21 mouse cellular contexts compared by ENCODE assay signal in the genomic region with DNA sequence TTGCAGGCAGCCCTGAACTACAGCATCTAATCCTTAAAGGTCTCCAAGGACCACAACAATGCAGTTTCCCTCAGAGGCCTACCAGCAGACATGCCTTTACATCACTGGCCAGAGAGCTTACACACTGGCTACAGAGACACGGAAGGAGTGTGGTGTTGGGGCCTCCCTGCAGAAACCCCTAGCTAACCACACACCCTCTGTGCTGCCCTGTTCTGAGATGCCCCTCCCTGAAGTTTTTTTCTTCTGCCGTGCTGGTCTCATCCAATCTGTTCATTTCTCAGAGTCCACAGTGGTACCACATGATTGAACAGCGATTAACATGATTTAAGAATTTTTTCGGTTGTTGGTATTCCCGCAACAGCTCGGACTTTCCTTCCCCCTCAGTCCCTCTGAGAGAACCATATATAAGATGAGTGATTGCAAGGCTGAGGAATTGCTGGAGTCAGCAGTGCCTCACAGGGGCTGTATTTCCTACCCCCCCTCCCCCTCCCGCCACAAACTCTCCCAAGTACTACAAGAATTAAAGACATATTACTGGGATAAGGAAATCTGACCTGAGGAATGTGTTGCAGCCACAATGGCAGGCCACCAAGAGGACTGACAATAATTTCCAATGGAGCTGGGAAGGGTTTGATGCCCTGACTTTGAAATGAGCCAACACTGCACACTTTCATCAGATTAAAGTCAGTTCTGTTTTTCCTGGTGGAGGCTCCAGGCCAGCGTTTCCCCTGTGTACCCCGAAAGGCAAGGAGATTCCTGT.
A peak's percentile ranks its signal among the peaks of the same experiment; 100 is the strongest.
DNase-seq lines count a peak whose midpoint lies in the region; ATAC-seq and TF ChIP-seq lines count a peak whose summit lies in the region.
"Had no signal": no experiment of that assay in that cellular context is flagged by ENCODE, and none has a peak within 500 bp of the region (broad histone marks: within the 10 kb centered on the region; RNA-seq: fewer than 3 reads in every experiment).

No protein-coding gene starts in this region.

- no peak for TF ChIP-seq POLR2A in kidney, adult 2 months (IDR thresholded peaks at IDR 0.05; ENCODE audit: low read depth, low read length)

- H3K4me1 ChIP-seq in kidney, embryonic 14.5 days (ENCODE audit: control insufficient read depth, insufficient read depth, low read length), result peaks cover 8% of the 10 kb centered on the region; the same call in 1 of the 2 replicates
- 0 out of 2 replicates have a peak, but pooled peaks cover 3% of the 10 kb centered on the region for H3K4me1 ChIP-seq in kidney, adult 2 months (ENCODE audit: control insufficient read depth, insufficient read depth, low read length)
- H3K4me1 ChIP-seq in lung, embryonic 16.5 days (replicated peaks; ENCODE audit: control insufficient read depth, insufficient read depth, low read length), result peaks cover 11% of the 10 kb centered on the region
- peaks cover 35% of the 10 kb centered on the region for H3K4me1 ChIP-seq in limb, embryonic 10.5 days
- H3K4me1 ChIP-seq: hindbrain, embryonic 15.5 days; megakaryocyte, embryonic 14.5 days; midbrain, embryonic 15.5 days had no signal

- no peaks in the 10 kb centered on the region for H3K27me3 ChIP-seq in kidney, embryonic 14.5 days (ENCODE audit: control insufficient read depth, insufficient read depth, low read length)
- H3K27me3 ChIP-seq in kidney, adult 2 months (replicated peaks; ENCODE audit: control insufficient read depth, insufficient read depth, low read length), result no peaks in the 10 kb centered on the region
- no peaks in the 10 kb centered on the region for H3K27me3 ChIP-seq in lung, embryonic 16.5 days (ENCODE audit: control insufficient read depth, insufficient read depth, low read depth, low read length)
- no peaks in the 10 kb centered on the region for H3K27me3 ChIP-seq in limb, embryonic 10.5 days (ENCODE audit: low read depth, poor library complexity, severe bottlenecking)
- H3K27me3 ChIP-seq: hindbrain, embryonic 15.5 days; midbrain, embryonic 15.5 days had no signal

- H3K4me2 ChIP-seq in kidney, embryonic 14.5 days (replicated peaks; ENCODE audit: low read depth, low read length), result no peak overlapping the region
- H3K4me2 ChIP-seq in lung, embryonic 16.5 days (ENCODE audit: low read depth, low read length), result no peak overlapping the region
- H3K4me2 ChIP-seq: hindbrain, embryonic 15.5 days; midbrain, embryonic 15.5 days had no signal

- no peak overlapping the region for H3K9ac ChIP-seq in kidney, embryonic 14.5 days (ENCODE audit: low read depth, low read length)
- H3K9ac ChIP-seq in lung, embryonic 16.5 days (ENCODE audit: low read length), result no peak overlapping the region
- H3K9ac ChIP-seq: forebrain, postnatal 0 days; hindbrain, embryonic 15.5 days; midbrain, embryonic 15.5 days had no signal

- H3K4me3 ChIP-seq in kidney, embryonic 14.5 days (ENCODE audit: low read length), result no peak overlapping the region
- no peak overlapping the region for H3K4me3 ChIP-seq in kidney, adult 2 months (ENCODE audit: insufficient read depth, low read depth, low read length)
- H3K4me3 ChIP-seq in lung, embryonic 16.5 days (ENCODE audit: low read length), result no peak overlapping the region
- no peak overlapping the region for H3K4me3 ChIP-seq in limb, embryonic 10.5 days
- H3K4me3 ChIP-seq: hindbrain, embryonic 15.5 days; layer of hippocampus, adult 2 months; megakaryocyte, embryonic 14.5 days; midbrain, embryonic 15.5 days had no signal

- TF ChIP-seq CTCF in kidney, adult 2 months (conservative IDR thresholded peaks at IDR 0.05; ENCODE audit: insufficient read depth, insufficient read length, low read depth, low read length), result no peak

- peak; percentile 61; the same call in 1 of the 2 replicates for ATAC-seq in kidney, embryonic 14.5 days (ENCODE audit: low FRiP score, low TSS enrichment)
- ATAC-seq in lung, embryonic 16.5 days (ENCODE audit: low read depth), result peak; percentile 56
- ATAC-seq: forebrain, postnatal 0 days; intestine, embryonic 16.5 days; midbrain, embryonic 15.5 days had no signal

- peak overlapping the region; percentile 52; the same call in 1 of the 2 replicates for H3K27ac ChIP-seq in kidney, embryonic 14.5 days (ENCODE audit: low read depth, low read length)
- no peak overlapping the region for H3K27ac ChIP-seq in kidney, adult 2 months (ENCODE audit: insufficient read depth, low read depth, low read length)
- no peak overlapping the region for H3K27ac ChIP-seq in lung, embryonic 16.5 days (ENCODE audit: low read length)
- H3K27ac ChIP-seq in limb, embryonic 10.5 days, result peak overlapping the region; percentile 58; the same call in 1 of the 2 replicates
- H3K27ac ChIP-seq: hindbrain, embryonic 15.5 days; layer of hippocampus, adult 2 months; midbrain, embryonic 15.5 days had no signal

- 63% methylated on average over 9 of the region's 9 CpGs for WGBS in kidney, embryonic 14.5 days
- 78% methylated on average over 9 of the region's 9 CpGs for WGBS in kidney, adult 2 months
- 59% methylated on average over 9 of the region's 9 CpGs for WGBS in lung, embryonic 16.5 days
- 83% methylated on average over 9 of the region's 9 CpGs for WGBS in limb, embryonic 10.5 days

- no peaks in the 10 kb centered on the region for H3K36me3 ChIP-seq in kidney, embryonic 14.5 days (ENCODE audit: control insufficient read depth, insufficient read depth, low read length)
- H3K36me3 ChIP-seq in kidney, adult 2 months (ENCODE audit: control insufficient read depth, insufficient read depth, low read length), result no peaks in the 10 kb centered on the region; the same call in 1 of the 2 replicates
- H3K36me3 ChIP-seq in lung, embryonic 16.5 days (ENCODE audit: control insufficient read depth, insufficient read depth, low read length), result peaks cover 3% of the 10 kb centered on the region; the same call in 1 of the 2 replicates
- H3K36me3 ChIP-seq in limb, embryonic 10.5 days, result peaks cover 5% of the 10 kb centered on the region
- H3K36me3 ChIP-seq: hindbrain, embryonic 15.5 days; midbrain, embryonic 15.5 days had no signal

- H3K9me3 ChIP-seq in kidney, embryonic 14.5 days (ENCODE audit: control insufficient read depth, low read length), result no peaks in the 10 kb centered on the region
- no peaks in the 10 kb centered on the region for H3K9me3 ChIP-seq in lung, embryonic 16.5 days (ENCODE audit: control insufficient read depth, low read length)
- H3K9me3 ChIP-seq in limb, embryonic 10.5 days (replicated peaks), result no peaks in the 10 kb centered on the region
- H3K9me3 ChIP-seq: hindbrain, embryonic 15.5 days; megakaryocyte, embryonic 14.5 days; midbrain, embryonic 15.5 days had no signal

- no peak for DNase-seq in kidney, adult 2 months
- DNase-seq in lung, postnatal 4 days, result no peak
- no peak for DNase-seq in limb, embryonic 10.5 days (ENCODE audit: low spot score)
- DNase-seq in embryo, embryonic 10 days (ENCODE audit: low spot score), result no peak
- no peak for DNase-seq in gastrocnemius, postnatal 25 days
- DNase-seq: adrenal gland, postnatal 10 days; B cell, adult 2 months; cerebellum, adult 11-12 months; cerebellum, postnatal 36 days; forebrain, postnatal 0 days; gastrocnemius, postnatal 14 days; heart, postnatal 10 days; lung, adult 2 months; thymus, postnatal 36 days had no signal

Comparison
In these comparisons a context has a peak if more than half of its experiments do, and no peak if none do; other contexts are left out.
1. H3K27ac ChIP-seq: peak in kidney, embryonic 14.5 days (single experiment) and limb, embryonic 10.5 days (single experiment); none in kidney, adult 2 months (single experiment) and lung, embryonic 16.5 days (single experiment).